Mouse (Mus musculus) small intestine, adult 2 months (tissue): Measurements from ENCODE around the gene Nin.

Source experiments
- CTCF ChIP-seq: fragments of 200-500 bp; IDR thresholded peaks from 2 replicates; pipeline ENCODE4 v1.5.1; 2012; ENCODE audit warnings: low read depth, mild to moderate bottlenecking, control low read depth, inconsistent platforms, low read length, moderate library complexity, mixed read lengths; ENCODE audit not compliant: insufficient replicate concordance, insufficient read length; ENCODE audit errors: extremely low read depth
- POLR2A ChIP-seq: fragments of 200-500 bp; IDR thresholded peaks from 2 replicates; pipeline ENCODE4 v1.6.1; 2012; ENCODE audit warnings: low read depth, mild to moderate bottlenecking, control low read depth, inconsistent platforms, low read length, moderate library complexity

GRCm38 (mm10) chr12:70129105-70129504, 15.6 kb upstream of the Nin start:
- no peak for TF ChIP-seq POLR2A
- no peak for TF ChIP-seq CTCF
